Mouse (Mus musculus) thymus, adult 2 months (tissue): ENCODE measurements around the gene Rbpms2. TPM values are rescaled to one million over a fixed set of nuclear protein-coding genes. Genes with fewer than 3 reads are reported as not detected.

Experiments
- DNase-seq: peaks from one replicate; pipeline ENCODE4 v3.0.0; 2021
- H3K27ac ChIP-seq: fragments of 200-500 bp; 2 replicates; pipeline ENCODE4 v1.5.1; 2012; ENCODE audit warnings: low read length, control low read depth; ENCODE audit not compliant: control insufficient read depth, insufficient read depth
- H3K27me3 ChIP-seq: fragments of 200-500 bp; 2 replicates; pipeline ENCODE4 v1.6.1; 2012; ENCODE audit warnings: mild to moderate bottlenecking, low read length, moderate library complexity, mixed read lengths; ENCODE audit not compliant: control insufficient read depth, insufficient read depth
- H3K36me3 ChIP-seq: fragments of 200-500 bp; 2 replicates; pipeline ENCODE4 v1.6.1; 2012; ENCODE audit warnings: mild to moderate bottlenecking, low read length, moderate library complexity; ENCODE audit not compliant: control insufficient read depth, insufficient read depth
- H3K4me1 ChIP-seq: fragments of 200-500 bp; replicated peaks from 2 replicates; pipeline ENCODE4 v1.6.1; 2012; ENCODE audit warnings: low read length; ENCODE audit not compliant: control insufficient read depth, insufficient read depth
- H3K4me3 ChIP-seq: fragments of 200-500 bp; 2 replicates; pipeline ENCODE4 v1.5.1; 2012; ENCODE audit warnings: mild to moderate bottlenecking, low read length, control low read depth, moderate library complexity; ENCODE audit not compliant: control insufficient read depth, insufficient read depth
- CTCF ChIP-seq: fragments of 200-500 bp; IDR thresholded peaks from 2 replicates; pipeline ENCODE4 v1.5.1; 2012; ENCODE audit warnings: mild to moderate bottlenecking, control low read depth, low read length, moderate library complexity, borderline replicate concordance; ENCODE audit not compliant: control insufficient read depth, poor library complexity, insufficient read depth; ENCODE audit errors: extremely low read depth
- POLR2A ChIP-seq: fragments of 200-500 bp; IDR thresholded peaks from 2 replicates; pipeline ENCODE4 v1.6.1; 2012; ENCODE audit warnings: mild to moderate bottlenecking, low read length, control low read depth, moderate library complexity; ENCODE audit not compliant: control insufficient read depth, poor library complexity, insufficient read depth; ENCODE audit errors: extremely low read depth
- WGBS: fragments of 180-500 bp; shearing (Covaris S2); methylation state at CpG from one replicate; pipeline ENCODE4 v1.1.7; 2018; 5-methylcytosine and 5-hydroxymethylcytosine counted together
- polyA plus RNA-seq: library from polyadenylated mRNA; depleted of rRNA; stranded (reverse); fragments of >200 nt; gene quantifications from 2 replicates; pipeline ENCODE4 v1.2.3, GENCODE M21; 2012

Rbpms2 gene
- polyA plus RNA-seq, 1 experiment: 11.5 TPM

GRCm38 (mm10) chr9:65587270-65587572, 42.2 kb upstream of the Rbpms2 start:
- Histone ChIP-seq H3K4me3 (peak overlapping the region; percentile 50), H3K4me1 (peaks cover 26% of the 10 kb centered on the region), H3K36me3 (no peaks in the 10 kb centered on the region), H3K27me3 (no peaks in the 10 kb centered on the region), H3K27ac (no peak overlapping the region)
- TF ChIP-seq CTCF: no peak
- no peak for TF ChIP-seq POLR2A
- under 1% methylated on average over 6 of the region's 6 CpGs for WGBS
- no peak for DNase-seq

- peak; percentile 41 for DNase-seq
- no peaks in the 10 kb centered on the region for H3K36me3 ChIP-seq
- peaks cover 24% of the 10 kb centered on the region for H3K4me1 ChIP-seq
- peak overlapping the region; percentile 50 for H3K4me3 ChIP-seq
- under 1% methylated on average over 64 of the region's 64 CpGs for WGBS
- H3K27me3 ChIP-seq: no peaks in the 10 kb centered on the region
- H3K27ac ChIP-seq: no peak overlapping the region
- TF ChIP-seq POLR2A (0 out of 2 replicates have a peak, but pooled peaks have one; percentile 36), CTCF (no peak)
Observed at GRCm38 (mm10) chr9:65587573-65588358, 41.7 kb upstream of the Rbpms2 start.

- Histone ChIP-seq H3K27ac (no peak overlapping the region), H3K36me3 (no peaks in the 10 kb centered on the region), H3K27me3 (no peaks in the 10 kb centered on the region), H3K4me1 (peaks cover 24% of the 10 kb centered on the region), H3K4me3 (no peak overlapping the region)
- WGBS: 97% methylated on average over 3 of the region's 3 CpGs
- DNase-seq: no peak
- TF ChIP-seq CTCF (0 out of 2 replicates have a peak, but pooled peaks have one; percentile 30), POLR2A (no peak)
Observed at GRCm38 (mm10) chr9:65589091-65589490, 40.4 kb upstream of the Rbpms2 start.

GRCm38 (mm10) chr9:65592721-65593120, 36.7 kb upstream of the Rbpms2 start:
- Histone ChIP-seq H3K4me3 (no peak overlapping the region), H3K4me1 (peaks cover 13% of the 10 kb centered on the region), H3K27ac (no peak overlapping the region), H3K36me3 (peaks cover 8% of the 10 kb centered on the region; the same call in 1 of the 2 replicates), H3K27me3 (no peaks in the 10 kb centered on the region)
- WGBS: 98% methylated on average over 3 of the region's 3 CpGs
- no peak for DNase-seq
- TF ChIP-seq POLR2A (no peak), CTCF (no peak)

GRCm38 (mm10) chr9:65593596-65593995, 35.9 kb upstream of the Rbpms2 start:
- no peaks in the 10 kb centered on the region for H3K27me3 ChIP-seq
- H3K36me3 ChIP-seq: peaks cover 8% of the 10 kb centered on the region; the same call in 1 of the 2 replicates
- H3K4me1 ChIP-seq: peaks cover 8% of the 10 kb centered on the region
- no peak overlapping the region for H3K27ac ChIP-seq
- 97% methylated on average over 9 of the region's 9 CpGs for WGBS
- DNase-seq: no peak
- no peak overlapping the region for H3K4me3 ChIP-seq
- TF ChIP-seq CTCF (no peak), POLR2A (no peak)

GRCm38 (mm10) chr9:65598765-65599249, 30.6 kb upstream of the Rbpms2 start:
- no peak for TF ChIP-seq POLR2A
- TF ChIP-seq CTCF: no peak
- Histone ChIP-seq H3K27ac (no peak overlapping the region), H3K27me3 (no peaks in the 10 kb centered on the region), H3K4me3 (no peak overlapping the region), H3K36me3 (peaks cover 8% of the 10 kb centered on the region; the same call in 1 of the 2 replicates), H3K4me1 (no peaks in the 10 kb centered on the region)
- WGBS: 54% methylated on average over 7 of the region's 11 CpGs
- DNase-seq: peak; percentile 50
